29 mouse cellular contexts compared by ENCODE assay signal in genomic region chr9:25178066-25178465, GRCm38 (mm10). TPM values are rescaled to one million over a fixed set of nuclear protein-coding genes. Genes with fewer than 3 reads are reported as not detected.
DNase-seq lines count a peak whose midpoint lies in the region; ATAC-seq and TF ChIP-seq lines count a peak whose summit lies in the region.
"Had no signal": no experiment of that assay in that cellular context is flagged by ENCODE, and none has a peak within 500 bp of the region (broad histone marks: within the 10 kb centered on the region; RNA-seq: fewer than 3 reads in every experiment).

No protein-coding gene starts in this region.

- peak; percentile 92 for DNase-seq in heart, adult 11 months
- DNase-seq in kidney, adult 18-20 months: no peak
- peak; percentile 59 for DNase-seq in gastrocnemius, adult 2 months
- DNase-seq in heart, adult 9 months (ENCODE audit: low spot score in 2 of 2): peak; percentile 36 to 39
- DNase-seq in adrenal gland, postnatal 4 days (ENCODE audit: low spot score in 2 of 2): no peak
- DNase-seq: adrenal gland, postnatal 10 days; cerebellum, adult 11 months; cerebellum, adult 9-11 months; kidney, postnatal 36 days; liver, embryonic 13.5 days; lung, adult 18-20 months; lung, postnatal 4 days; right cerebral cortex, postnatal 4 days; thymus, adult 2 months; thymus, postnatal 36 days had no signal

- no peaks in the 10 kb centered on the region for H3K9me3 ChIP-seq in heart, embryonic 11.5 days (replicated peaks; ENCODE audit: control insufficient read depth, low read length)
- no peaks in the 10 kb centered on the region for H3K9me3 ChIP-seq in kidney, embryonic 16.5 days (ENCODE audit: low read length)
- no peaks in the 10 kb centered on the region for H3K9me3 ChIP-seq in intestine, postnatal 0 days (ENCODE audit: control insufficient read depth)
- H3K9me3 ChIP-seq: forebrain, embryonic 10.5 days; forebrain, embryonic 15.5 days; G1E; intestine, embryonic 15.5 days; limb, embryonic 10.5 days; limb, embryonic 15.5 days; liver, embryonic 13.5 days; midbrain, embryonic 13.5 days; neural tube, embryonic 13.5 days had no signal

- H3K36me3 ChIP-seq in heart, embryonic 11.5 days (ENCODE audit: control insufficient read depth, insufficient read depth, low read length): no peaks in the 10 kb centered on the region
- no peaks in the 10 kb centered on the region for H3K36me3 ChIP-seq in kidney, embryonic 16.5 days (ENCODE audit: insufficient read depth, low read length)
- H3K36me3 ChIP-seq in intestine, postnatal 0 days (ENCODE audit: control insufficient read depth, insufficient read depth): no peaks in the 10 kb centered on the region
- H3K36me3 ChIP-seq: embryonic facial prominence, embryonic 13.5 days; forebrain, embryonic 10.5 days; forebrain, embryonic 15.5 days; G1E; intestine, embryonic 15.5 days; limb, embryonic 10.5 days; limb, embryonic 15.5 days; liver, embryonic 13.5 days; midbrain, embryonic 13.5 days; neural tube, embryonic 13.5 days had no signal

- no peak overlapping the region for H3K27ac ChIP-seq in heart, embryonic 11.5 days (ENCODE audit: low read depth, low read length)
- H3K27ac ChIP-seq in kidney, embryonic 16.5 days (ENCODE audit: low read length): peak overlapping the region; percentile 35; the same call in 1 of the 2 replicates
- peak overlapping the region; percentile 89 for H3K27ac ChIP-seq in gastrocnemius, adult 2 months
- H3K27ac ChIP-seq in intestine, postnatal 0 days (ENCODE audit: low read depth, low read length): no peak overlapping the region
- H3K27ac ChIP-seq: embryonic facial prominence, embryonic 13.5 days; forebrain, embryonic 10.5 days; forebrain, embryonic 15.5 days; hindbrain, postnatal 0 days; intestine, embryonic 15.5 days; limb, embryonic 10.5 days; limb, embryonic 15.5 days; liver, embryonic 13.5 days; midbrain, embryonic 13.5 days; neural tube, embryonic 13.5 days had no signal

- H3K4me1 ChIP-seq in heart, embryonic 11.5 days (ENCODE audit: control insufficient read depth, insufficient read depth, low read length): peaks cover 20% of the 10 kb centered on the region
- peaks cover 15% of the 10 kb centered on the region; the same call in 1 of the 2 replicates for H3K4me1 ChIP-seq in kidney, embryonic 16.5 days (ENCODE audit: insufficient read depth, low read length)
- 0 out of 2 replicates have a peak, but pooled peaks cover 3% of the 10 kb centered on the region for H3K4me1 ChIP-seq in intestine, postnatal 0 days (replicated peaks; ENCODE audit: control insufficient read depth, insufficient read depth, low read length)
- H3K4me1 ChIP-seq: forebrain, embryonic 10.5 days; midbrain, embryonic 13.5 days had no signal

- intact Hi-C loops in gastrocnemius, adult 2 months (cut with DNase I): no loop called here

- 81% methylated on average over 3 of the region's 3 CpGs for WGBS in heart, embryonic 11.5 days (ENCODE audit: insufficient replicate concordance)
- 72% methylated on average over 3 of the region's 3 CpGs for WGBS in kidney, embryonic 16.5 days
- WGBS in intestine, postnatal 0 days: 90% methylated on average over 3 of the region's 3 CpGs

- no peaks in the 10 kb centered on the region for H3K27me3 ChIP-seq in heart, embryonic 11.5 days (ENCODE audit: control insufficient read depth, insufficient read depth, low read length)
- no peaks in the 10 kb centered on the region for H3K27me3 ChIP-seq in kidney, embryonic 16.5 days (ENCODE audit: insufficient read depth, low read length)
- no peaks in the 10 kb centered on the region for H3K27me3 ChIP-seq in intestine, postnatal 0 days (replicated peaks; ENCODE audit: control insufficient read depth, insufficient read depth, low read length)
- H3K27me3 ChIP-seq: embryonic facial prominence, embryonic 13.5 days; forebrain, embryonic 15.5 days; intestine, embryonic 15.5 days; limb, embryonic 15.5 days; liver, embryonic 13.5 days; midbrain, embryonic 13.5 days; neural tube, embryonic 13.5 days had no signal

- no peak for ATAC-seq in heart, embryonic 11.5 days (replicated peaks; ENCODE audit: insufficient number of reproducible peaks, low FRiP score, low TSS enrichment)
- no peak for ATAC-seq in kidney, embryonic 16.5 days (ENCODE audit: low FRiP score, low TSS enrichment)
- no peak for ATAC-seq in intestine, postnatal 0 days
- ATAC-seq: forebrain, embryonic 15.5 days; hindbrain, postnatal 0 days; intestine, embryonic 15.5 days; lung, postnatal 0 days; midbrain, embryonic 13.5 days had no signal

- no peak overlapping the region for H3K4me3 ChIP-seq in heart, embryonic 11.5 days (ENCODE audit: low read depth, low read length)
- no peak overlapping the region for H3K4me3 ChIP-seq in kidney, embryonic 16.5 days (ENCODE audit: low read length)
- H3K4me3 ChIP-seq in gastrocnemius, adult 2 months: no peak overlapping the region
- H3K4me3 ChIP-seq in intestine, postnatal 0 days (ENCODE audit: low read depth, low read length): no peak overlapping the region
- H3K4me3 ChIP-seq: embryonic facial prominence, embryonic 13.5 days; forebrain, embryonic 10.5 days; forebrain, embryonic 15.5 days; intestine, embryonic 15.5 days; limb, embryonic 10.5 days; limb, embryonic 15.5 days; liver, embryonic 13.5 days; midbrain, embryonic 13.5 days; neural tube, embryonic 13.5 days had no signal

- TF ChIP-seq CTCF in gastrocnemius, adult 2 months (IDR thresholded peaks at IDR 0.05): no peak
- no peak for TF ChIP-seq CTCF in intestine, postnatal 0 days (IDR thresholded peaks at IDR 0.05; ENCODE audit: low read depth)

- no peak overlapping the region for H3K9ac ChIP-seq in heart, embryonic 11.5 days (ENCODE audit: low read depth, low read length)
- H3K9ac ChIP-seq in kidney, embryonic 16.5 days (replicated peaks; ENCODE audit: low read length): no peak overlapping the region
- H3K9ac ChIP-seq in intestine, postnatal 0 days (ENCODE audit: low read depth, low read length): no peak overlapping the region
- H3K9ac ChIP-seq: embryonic facial prominence, embryonic 13.5 days; forebrain, embryonic 15.5 days; intestine, embryonic 15.5 days; limb, embryonic 15.5 days; liver, embryonic 13.5 days; midbrain, embryonic 13.5 days; neural tube, embryonic 13.5 days had no signal

- H3K4me2 ChIP-seq in heart, embryonic 11.5 days: no peak overlapping the region
- no peak overlapping the region for H3K4me2 ChIP-seq in kidney, embryonic 16.5 days (replicated peaks; ENCODE audit: low read depth, low read length)
- no peak overlapping the region for H3K4me2 ChIP-seq in intestine, postnatal 0 days (replicated peaks; ENCODE audit: low read depth)
- H3K4me2 ChIP-seq: embryonic facial prominence, embryonic 13.5 days; forebrain, embryonic 15.5 days; intestine, embryonic 15.5 days; limb, embryonic 15.5 days; liver, embryonic 13.5 days; midbrain, embryonic 13.5 days; neural tube, embryonic 13.5 days had no signal

RNA-seq across cellular contexts. Expression of gene Herpud2, which starts 26.4 kb away (rescaled TPM):
- polyA plus RNA-seq in heart, embryonic 11.5 days (2014; fragmentation: Nextera tagmentation; extraction: Ambion mirVana): 22.4 and 24.2 TPM in 2 replicates
- 29.1 and 29.2 TPM in 2 replicates for polyA plus RNA-seq in kidney, embryonic 16.5 days (2015; fragmentation: Nextera tagmentation; extraction: Ambion mirVana)
- total RNA-seq in gastrocnemius, adult 2 months (2021): 10 to 100 TPM; 41.5 to 50.0 TPM
- 10 to 100 TPM; 48.3 to 48.8 TPM for total RNA-seq in adrenal gland, postnatal 4 days (2021)
- polyA plus RNA-seq in intestine, postnatal 0 days (2015; fragmentation: Nextera tagmentation; extraction: Ambion mirVana): 21.6 and 21.9 TPM in 2 replicates

Comparison
In these comparisons a context has a peak if more than half of its experiments do, and no peak if none do; other contexts are left out.
1. DNase-seq: peak in heart, adult 11 months (single experiment), gastrocnemius, adult 2 months (single experiment) and heart, adult 9 months (2 of 2); none in kidney, adult 18-20 months (single experiment) and adrenal gland, postnatal 4 days (0 of 2).
2. H3K27ac ChIP-seq: peak in kidney, embryonic 16.5 days (single experiment) and gastrocnemius, adult 2 months (single experiment); none in heart, embryonic 11.5 days (single experiment) and intestine, postnatal 0 days (single experiment).